Mouse (Mus musculus): ENCODE measurements around the gene Lrrc28.
"Not testable (repeated sequence)": the region's sequence is repeated elsewhere in the genome, so short reads cannot be mapped to it uniquely, and the experiment has no call there.

DNA sequence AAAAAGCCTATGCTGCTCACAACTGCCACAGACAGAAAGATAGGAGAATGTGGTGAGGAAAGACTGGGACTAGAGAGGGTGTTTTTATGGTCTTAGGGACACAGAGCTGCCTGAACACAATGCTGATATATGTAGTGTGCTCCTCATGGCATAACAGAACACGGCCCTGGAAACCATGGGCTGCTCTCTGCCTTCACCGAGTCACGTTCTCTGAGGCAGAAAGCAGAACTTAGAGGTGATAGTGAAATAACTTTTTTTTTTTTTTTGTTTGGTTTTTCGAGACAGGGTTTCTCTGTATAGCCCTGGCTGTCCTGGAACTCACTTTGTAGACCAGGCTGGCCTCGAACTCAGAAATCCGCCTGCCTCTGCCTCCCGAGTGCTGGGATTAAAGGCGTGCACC is 121.0 kb downstream of the Lrrc28 start:
- not testable (repeated sequence) for TF ChIP-seq EP300, CTCF (IDR thresholded peaks at IDR 0.05; ENCODE audit: low read depth)

Measured in liver, embryonic 14.5 days (tissue).